Mouse (Mus musculus) splenic B cell, adult 2 months (primary cell): ENCODE measurements at regions not wholly inside any gene's neighbourhood (a gene's known extent, or its start where the extent isn't known, plus 50 kb on each side); places are given as distances from the start of the nearest gene placed in this dataset.

ENCODE experiments used
- DNase-seq: peaks from one replicate; pipeline ENCODE4 v3.0.0-alpha.2; 2011; ENCODE audit warnings: low read depth, low spot score
- H3K27me3 ChIP-seq: 2 replicates; pipeline ENCODE4 v1.6.1; 2012; ENCODE audit warnings: mild to moderate bottlenecking, low read length, moderate library complexity, mixed read lengths; ENCODE audit not compliant: control insufficient read depth, poor library complexity, insufficient read depth, severe bottlenecking
- H3K36me3 ChIP-seq: 2 replicates; pipeline ENCODE4 v1.6.1; 2012; ENCODE audit warnings: mild to moderate bottlenecking, low read length, moderate library complexity, mixed read lengths; ENCODE audit not compliant: control insufficient read depth, poor library complexity, insufficient read depth, severe bottlenecking

GRCm38 (mm10) chr6:50767126-50767525, 112.9 kb upstream of the Npvf start:
- no peak for DNase-seq
- Histone ChIP-seq H3K27me3 (0 out of 2 replicates have a peak, but pooled peaks cover 2% of the 10 kb centered on the region), H3K36me3 (no peaks in the 10 kb centered on the region)

- no peak for DNase-seq
- 0 out of 2 replicates have a peak, but pooled peaks cover 2% of the 10 kb centered on the region for H3K27me3 ChIP-seq
- H3K36me3 ChIP-seq, result no peaks in the 10 kb centered on the region
Measured at GRCm38 (mm10) chr6:50767827-50768226, 113.6 kb upstream of the Npvf start.

DNA sequence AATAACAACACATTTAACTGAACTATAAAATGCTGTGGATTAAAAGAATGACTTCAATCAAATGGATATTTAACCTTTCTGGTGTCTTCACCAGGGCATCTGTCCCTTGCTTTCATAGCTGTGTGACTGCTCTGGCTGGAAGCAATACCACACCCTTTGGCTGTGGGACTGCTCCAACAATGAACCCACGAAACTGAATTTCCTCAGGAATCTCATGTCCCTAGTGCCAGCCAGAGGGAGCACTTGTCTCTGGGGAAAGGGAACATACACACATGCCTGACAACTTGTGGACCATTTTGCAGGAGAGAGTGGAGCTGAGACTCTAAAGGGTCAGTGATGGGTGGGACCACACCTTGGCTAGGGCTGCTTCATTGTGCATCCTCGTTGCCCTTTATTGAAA, 114.9 kb upstream of the Npvf start:
- H3K27me3 ChIP-seq, result 0 out of 2 replicates have a peak, but pooled peaks cover 2% of the 10 kb centered on the region
- H3K36me3 ChIP-seq, result no peaks in the 10 kb centered on the region
- no peak for DNase-seq

DNA sequence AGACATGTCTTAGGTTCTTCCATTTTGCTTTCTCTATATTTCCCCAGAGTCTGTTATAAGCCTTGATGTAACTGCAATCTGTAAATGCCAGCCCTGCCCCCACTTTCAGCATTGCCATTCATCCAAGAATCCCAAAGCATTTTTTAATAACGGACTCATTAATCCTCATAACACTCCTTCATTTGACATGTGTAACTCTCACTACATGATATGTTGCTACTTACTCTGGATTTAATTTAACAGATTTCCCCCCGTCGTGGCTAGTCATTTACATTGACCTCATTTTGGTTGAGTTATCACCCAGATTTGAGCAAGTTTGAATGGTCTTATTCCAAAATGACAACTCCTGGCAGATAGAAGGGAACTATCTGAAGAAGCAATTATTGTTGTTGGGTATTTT, 116.2 kb upstream of the Npvf start:
- no peak for DNase-seq
- Histone ChIP-seq H3K27me3 (0 out of 2 replicates have a peak, but pooled peaks cover 2% of the 10 kb centered on the region), H3K36me3 (no peaks in the 10 kb centered on the region)

DNA sequence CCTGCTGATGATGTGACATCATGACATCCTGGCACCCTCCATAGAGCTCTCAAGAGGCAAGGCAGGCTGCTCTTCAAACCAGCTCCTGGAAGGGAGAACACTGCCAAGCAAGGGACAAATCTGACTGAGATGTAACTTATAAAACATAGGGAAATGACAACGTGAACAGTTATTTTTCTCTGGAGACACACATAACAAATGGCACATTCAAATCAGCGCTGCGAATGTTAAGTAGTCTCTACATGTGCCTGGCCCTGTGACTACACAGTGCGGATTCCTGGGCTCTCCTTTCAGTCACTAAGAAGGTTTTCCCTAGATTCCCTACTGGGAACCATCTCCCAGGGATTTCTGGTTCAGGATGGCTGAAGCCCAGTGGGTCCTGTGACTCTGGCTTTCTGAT, 121.4 kb upstream of the Npvf start:
- no peak for DNase-seq
- Histone ChIP-seq H3K36me3 (no peaks in the 10 kb centered on the region), H3K27me3 (0 out of 2 replicates have a peak, but pooled peaks cover 2% of the 10 kb centered on the region)

GRCm38 (mm10) chr6:50776236-50776832, 122.1 kb upstream of the Npvf start:
- no peaks in the 10 kb centered on the region for H3K36me3 ChIP-seq
- H3K27me3 ChIP-seq, result no peaks in the 10 kb centered on the region
- no peak for DNase-seq

DNA sequence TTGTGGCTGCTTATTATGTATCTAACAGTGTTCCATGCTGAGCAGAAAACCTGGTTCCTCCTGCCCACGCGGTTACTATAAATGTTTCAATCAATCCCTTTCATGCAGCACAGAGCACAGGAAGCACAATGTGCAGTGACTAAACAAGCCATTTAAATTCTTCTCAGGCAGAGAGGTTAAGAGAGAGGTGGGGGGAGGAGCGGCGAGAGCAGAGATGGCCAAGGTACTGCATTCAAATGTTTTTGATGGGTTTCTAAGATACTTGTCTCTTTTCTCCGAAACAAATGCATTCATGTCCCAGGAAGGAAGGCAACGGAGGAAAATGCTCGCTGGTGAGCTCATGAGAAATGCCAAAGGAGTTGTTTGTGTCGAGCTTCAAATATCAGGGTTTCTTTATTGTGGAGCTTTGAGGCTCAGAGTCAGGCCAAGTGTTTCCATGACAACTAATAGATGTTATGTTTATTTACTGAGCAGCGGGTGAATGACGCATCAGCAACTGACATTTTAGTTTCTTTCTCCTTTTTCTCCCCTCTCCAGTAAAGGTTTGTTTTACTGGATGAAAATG, 122.8 kb upstream of the Npvf start:
- no peaks in the 10 kb centered on the region for H3K36me3 ChIP-seq
- no peak for DNase-seq

GRCm38 (mm10) chr6:50777827-50778226, 123.6 kb upstream of the Npvf start:
- Histone ChIP-seq H3K27me3 (no peaks in the 10 kb centered on the region), H3K36me3 (no peaks in the 10 kb centered on the region)
- DNase-seq, result no peak

More for the DNA sequence above, 122.8 kb upstream of the Npvf start:
- no peaks in the 10 kb centered on the region for H3K27me3 ChIP-seq

DNA sequence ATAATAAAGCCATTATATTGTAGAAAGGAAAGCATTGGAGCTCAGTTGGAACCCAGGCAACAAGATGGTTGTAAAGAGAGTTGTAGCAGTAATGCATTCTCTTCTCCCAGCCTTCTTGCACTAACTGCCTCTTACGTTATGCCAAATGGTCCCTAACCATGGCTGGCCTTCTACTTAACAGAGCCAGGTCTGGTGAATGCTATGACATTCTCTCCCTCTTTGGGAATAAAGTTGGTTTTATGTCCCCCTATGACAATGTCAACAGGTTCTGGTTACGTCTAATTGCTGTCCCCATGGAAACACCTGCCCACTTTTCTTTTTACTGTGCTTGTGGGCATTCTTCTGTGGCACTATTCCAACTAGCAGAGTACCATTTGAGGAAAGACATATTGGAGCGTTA, 126.4 kb upstream of the Npvf start:
- Histone ChIP-seq H3K36me3 (no peaks in the 10 kb centered on the region), H3K27me3 (no peaks in the 10 kb centered on the region)
- no peak for DNase-seq

DNA sequence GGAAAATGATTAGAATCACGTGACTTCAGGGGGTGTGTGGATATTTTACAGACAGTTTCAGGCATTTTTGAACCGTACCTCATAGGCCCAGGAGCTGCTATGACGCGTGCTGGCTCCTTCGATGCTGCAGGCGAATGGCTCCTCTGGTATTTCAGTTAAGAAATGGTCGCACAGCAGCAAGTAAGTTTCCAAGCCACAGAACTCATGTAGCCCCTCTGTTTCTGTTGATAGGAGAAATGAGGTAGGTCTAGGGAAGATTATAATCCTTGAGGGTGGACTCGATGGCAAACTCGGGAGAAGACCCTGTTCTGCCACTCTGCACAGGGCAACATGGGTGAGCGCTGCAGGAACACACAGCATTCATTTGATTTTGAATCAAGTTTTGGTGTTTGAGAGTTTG, 127.0 kb upstream of the Npvf start:
- no peaks in the 10 kb centered on the region for H3K36me3 ChIP-seq
- DNase-seq, result no peak
- H3K27me3 ChIP-seq, result no peaks in the 10 kb centered on the region

GRCm38 (mm10) chr6:50782221-50782620, 128.0 kb upstream of the Npvf start:
- no peaks in the 10 kb centered on the region for H3K27me3 ChIP-seq
- DNase-seq, result no peak
- H3K36me3 ChIP-seq, result no peaks in the 10 kb centered on the region

- H3K36me3 ChIP-seq, result no peaks in the 10 kb centered on the region
- DNase-seq, result no peak
- no peaks in the 10 kb centered on the region for H3K27me3 ChIP-seq
Measured at GRCm38 (mm10) chr6:50783494-50783893, 129.3 kb upstream of the Npvf start.

- no peak for DNase-seq
- Histone ChIP-seq H3K36me3 (no peaks in the 10 kb centered on the region), H3K27me3 (no peaks in the 10 kb centered on the region)
Measured at GRCm38 (mm10) chr6:50784381-50784780, 130.1 kb upstream of the Npvf start.

- Histone ChIP-seq H3K36me3 (no peaks in the 10 kb centered on the region), H3K27me3 (no peaks in the 10 kb centered on the region)
- no peak for DNase-seq
Measured at GRCm38 (mm10) chr6:50787666-50788065, 133.4 kb upstream of the Npvf start.

DNA sequence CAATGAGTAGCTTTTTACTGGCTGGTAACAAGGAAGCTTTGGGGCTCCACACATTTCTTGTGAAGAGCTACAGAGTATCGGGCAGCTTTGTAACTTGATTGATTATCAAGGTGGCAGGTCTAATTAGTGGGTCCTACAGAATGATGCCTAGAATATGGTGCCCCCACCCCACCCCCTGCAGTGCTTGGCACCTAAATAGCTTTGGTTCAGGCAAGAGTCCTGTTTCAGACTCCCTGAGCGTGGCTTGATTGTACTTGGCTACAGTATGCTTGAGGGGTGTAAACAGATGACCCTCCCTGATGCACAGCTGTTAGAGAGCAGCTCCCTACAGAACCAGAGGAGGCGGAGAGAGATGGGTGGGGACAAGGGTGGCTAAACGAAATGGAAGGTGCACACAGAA, 145.7 kb upstream of the Npvf start:
- Histone ChIP-seq H3K36me3 (no peaks in the 10 kb centered on the region), H3K27me3 (no peaks in the 10 kb centered on the region)
- DNase-seq, result no peak

DNA sequence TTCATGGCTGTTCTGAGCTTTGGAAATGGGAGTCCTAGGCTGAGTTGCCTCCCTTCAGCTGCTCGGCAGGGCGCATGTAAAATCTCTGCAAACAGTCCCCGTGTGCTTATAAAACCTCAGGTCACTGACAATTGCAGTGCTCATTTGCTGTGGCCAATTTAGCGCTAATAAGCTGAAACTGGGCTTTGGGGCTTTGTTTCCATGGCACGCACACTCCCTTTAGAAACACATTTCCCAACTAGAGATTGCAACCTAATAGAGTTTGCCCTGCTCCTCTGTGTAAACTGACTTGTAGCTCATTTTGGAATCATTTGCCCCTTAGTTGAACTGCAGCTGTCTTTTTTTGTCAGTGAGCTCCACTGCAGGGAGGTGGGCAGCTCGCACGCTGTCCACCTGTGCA, 148.7 kb upstream of the Npvf start:
- no peak for DNase-seq
- Histone ChIP-seq H3K36me3 (no peaks in the 10 kb centered on the region), H3K27me3 (no peaks in the 10 kb centered on the region; the same call in 1 of the 2 replicates)
